Mouse (Mus musculus): Measurements from ENCODE around the gene Opa1.

The Opa1 gene

GRCm38 (mm10) chr16:29656187-29656825 lies 77.2 kb downstream of the Opa1 start:
- DNase-seq (ENCODE audit: low spot score): no peak

GRCm38 (mm10) chr16:29656901-29657300 lies 77.8 kb downstream of the Opa1 start:
- no peak for DNase-seq (ENCODE audit: low spot score)

GRCm38 (mm10) chr16:29657650-29658548 lies 78.8 kb downstream of the Opa1 start:
- peak; percentile 78 for DNase-seq (ENCODE audit: low spot score)

- DNase-seq (ENCODE audit: low spot score): no peak
Measured at GRCm38 (mm10) chr16:29659101-29659810, 80.1 kb downstream of the Opa1 start.

GRCm38 (mm10) chr16:29663042-29663758 lies 84.1 kb downstream of the Opa1 start:
- no peak for DNase-seq (ENCODE audit: low spot score)

- no peak for DNase-seq (ENCODE audit: low spot score)
Measured at GRCm38 (mm10) chr16:29664392-29664791, 85.3 kb downstream of the Opa1 start.

- DNase-seq (ENCODE audit: low spot score): peak; percentile 71
Measured at GRCm38 (mm10) chr16:29666991-29667701, 88.0 kb downstream of the Opa1 start.

- peak; percentile 67 for DNase-seq (ENCODE audit: low spot score)
Measured at GRCm38 (mm10) chr16:29667702-29668061, 88.5 kb downstream of the Opa1 start.

- peak; percentile 60 for DNase-seq (ENCODE audit: low spot score)
Measured at GRCm38 (mm10) chr16:29668451-29668850, 89.3 kb downstream of the Opa1 start.

GRCm38 (mm10) chr16:29670806-29671205 lies 91.7 kb downstream of the Opa1 start:
- DNase-seq (ENCODE audit: low spot score): no peak

- DNase-seq (ENCODE audit: low spot score): no peak
Measured at GRCm38 (mm10) chr16:29673230-29673629, 94.1 kb downstream of the Opa1 start.

- DNase-seq (ENCODE audit: low spot score): no peak
Measured at GRCm38 (mm10) chr16:29679607-29680006, 100.5 kb downstream of the Opa1 start.

GRCm38 (mm10) chr16:29680548-29681175 lies 101.5 kb downstream of the Opa1 start:
- DNase-seq (ENCODE audit: low spot score): no peak

GRCm38 (mm10) chr16:29682555-29683431 lies 103.7 kb downstream of the Opa1 start:
- DNase-seq (ENCODE audit: low spot score): peak; percentile 73

- DNase-seq (ENCODE audit: low spot score): peak; percentile 91
Measured at GRCm38 (mm10) chr16:29683563-29683962, 104.4 kb downstream of the Opa1 start.

GRCm38 (mm10) chr16:29684111-29684510 lies 105.0 kb downstream of the Opa1 start:
- no peak for DNase-seq (ENCODE audit: low spot score)

GRCm38 (mm10) chr16:29684641-29685040 lies 105.5 kb downstream of the Opa1 start:
- no peak for DNase-seq (ENCODE audit: low spot score)

GRCm38 (mm10) chr16:29686141-29686540 lies 107.0 kb downstream of the Opa1 start:
- DNase-seq (ENCODE audit: low spot score): no peak

- DNase-seq (ENCODE audit: low spot score): no peak
Measured at GRCm38 (mm10) chr16:29687987-29688885, 109.1 kb downstream of the Opa1 start.

All from embryo, embryonic 10 days (tissue).